Mouse (Mus musculus): ENCODE results near the gene Dcp1b. TPM values are rescaled to one million over a fixed set of nuclear protein-coding genes. Genes with fewer than 3 reads are reported as not detected.
A peak's percentile ranks its signal among the peaks of the same experiment; 100 is the strongest.

The Dcp1b gene
- polyA plus RNA-seq, 1 experiment from 2014 or later = 14.1 TPM

GRCm38 (mm10) chr6:119145109-119145508 is 29.9 kb upstream of the Dcp1b start:
- 74% methylated on average over 4 of the region's 4 CpGs for WGBS
- H3K9me3 ChIP-seq (replicated peaks; ENCODE audit: control insufficient read depth, low read length) = no peaks in the 10 kb centered on the region
- DNase-seq (ENCODE audit: low spot score) = peak; percentile 12
- H3K4me2 ChIP-seq (ENCODE audit: low read length) = no peak overlapping the region
- no peak overlapping the region for H3K9ac ChIP-seq (ENCODE audit: low read length)
- no peaks in the 10 kb centered on the region for H3K4me1 ChIP-seq (ENCODE audit: control insufficient read depth, insufficient read depth, low read length)
- no peaks in the 10 kb centered on the region for H3K27me3 ChIP-seq (replicated peaks; ENCODE audit: control insufficient read depth, insufficient read depth, low read length)
- ATAC-seq = no peak
- no peak overlapping the region for H3K27ac ChIP-seq (ENCODE audit: low read depth, low read length)
- H3K36me3 ChIP-seq (ENCODE audit: control insufficient read depth, insufficient read depth, low read length) = no peaks in the 10 kb centered on the region
- H3K4me3 ChIP-seq (ENCODE audit: low read depth, low read length) = no peak overlapping the region

GRCm38 (mm10) chr6:119165677-119166076 is 9.4 kb upstream of the Dcp1b start:
- H3K27me3 ChIP-seq (replicated peaks; ENCODE audit: control insufficient read depth, insufficient read depth, low read length) = no peaks in the 10 kb centered on the region
- no peak for DNase-seq (ENCODE audit: low spot score)
- H3K4me3 ChIP-seq (ENCODE audit: low read depth, low read length) = no peak overlapping the region
- ATAC-seq = no peak
- H3K9ac ChIP-seq (ENCODE audit: low read length) = no peak overlapping the region
- H3K27ac ChIP-seq (ENCODE audit: low read depth, low read length) = no peak overlapping the region
- H3K36me3 ChIP-seq (ENCODE audit: control insufficient read depth, insufficient read depth, low read length) = no peaks in the 10 kb centered on the region
- H3K4me2 ChIP-seq (ENCODE audit: low read length) = no peak overlapping the region
- H3K9me3 ChIP-seq (replicated peaks; ENCODE audit: control insufficient read depth, low read length) = no peaks in the 10 kb centered on the region
- no peaks in the 10 kb centered on the region for H3K4me1 ChIP-seq (ENCODE audit: control insufficient read depth, insufficient read depth, low read length)

GRCm38 (mm10) chr6:119174307-119175074 is 562 bp upstream of the Dcp1b start:
- Histone ChIP-seq H3K4me3 (ENCODE audit: low read depth, low read length) (peak overlapping the region; percentile 84), H3K9ac (ENCODE audit: low read length) (no peak overlapping the region), H3K27me3 (replicated peaks; ENCODE audit: control insufficient read depth, insufficient read depth, low read length) (no peaks in the 10 kb centered on the region), H3K36me3 (ENCODE audit: control insufficient read depth, insufficient read depth, low read length) (no peaks in the 10 kb centered on the region), H3K9me3 (replicated peaks; ENCODE audit: control insufficient read depth, low read length) (no peaks in the 10 kb centered on the region), H3K4me1 (ENCODE audit: control insufficient read depth, insufficient read depth, low read length) (peaks cover 13% of the 10 kb centered on the region; the same call in 1 of the 2 replicates), H3K27ac (ENCODE audit: low read depth, low read length) (peak overlapping the region; percentile 44), H3K4me2 (ENCODE audit: low read length) (peak overlapping the region; percentile 70)
- no peak for DNase-seq (ENCODE audit: low spot score)
- WGBS = 54% methylated on average over 12 of the region's 12 CpGs
- ATAC-seq = no peak; the same call in 1 of the 2 replicates

- peaks cover 13% of the 10 kb centered on the region; the same call in 1 of the 2 replicates for H3K4me1 ChIP-seq (ENCODE audit: control insufficient read depth, insufficient read depth, low read length)
- H3K4me2 ChIP-seq (ENCODE audit: low read length) = peak overlapping the region; percentile 70
- peak overlapping the region; percentile 93; the same call in 1 of the 2 replicates for H3K9ac ChIP-seq (ENCODE audit: low read length)
- DNase-seq (ENCODE audit: low spot score) = no peak
- no peaks in the 10 kb centered on the region for H3K27me3 ChIP-seq (replicated peaks; ENCODE audit: control insufficient read depth, insufficient read depth, low read length)
- no peak overlapping the region for H3K27ac ChIP-seq (ENCODE audit: low read depth, low read length)
- WGBS = 68% methylated on average over 7 of the region's 7 CpGs
- H3K9me3 ChIP-seq (replicated peaks; ENCODE audit: control insufficient read depth, low read length) = no peaks in the 10 kb centered on the region
- ATAC-seq = no peak
- peaks cover 3% of the 10 kb centered on the region; the same call in 1 of the 2 replicates for H3K36me3 ChIP-seq (ENCODE audit: control insufficient read depth, insufficient read depth, low read length)
- H3K4me3 ChIP-seq (ENCODE audit: low read depth, low read length) = peak overlapping the region; percentile 84
Measured at GRCm38 (mm10) chr6:119176103-119176502, 1.1 kb downstream of the Dcp1b start.

GRCm38 (mm10) chr6:119177101-119177500 is 2.0 kb downstream of the Dcp1b start:
- H3K9ac ChIP-seq (ENCODE audit: low read length) = no peak overlapping the region; the same call in 1 of the 2 replicates
- no peak overlapping the region for H3K4me3 ChIP-seq (ENCODE audit: low read depth, low read length)
- 72% methylated on average over 8 of the region's 8 CpGs for WGBS
- no peak for ATAC-seq
- H3K36me3 ChIP-seq (ENCODE audit: control insufficient read depth, insufficient read depth, low read length) = peaks cover 3% of the 10 kb centered on the region; the same call in 1 of the 2 replicates
- DNase-seq (ENCODE audit: low spot score) = no peak
- no peaks in the 10 kb centered on the region for H3K9me3 ChIP-seq (replicated peaks; ENCODE audit: control insufficient read depth, low read length)
- H3K27me3 ChIP-seq (replicated peaks; ENCODE audit: control insufficient read depth, insufficient read depth, low read length) = no peaks in the 10 kb centered on the region
- peaks cover 13% of the 10 kb centered on the region; the same call in 1 of the 2 replicates for H3K4me1 ChIP-seq (ENCODE audit: control insufficient read depth, insufficient read depth, low read length)
- no peak overlapping the region for H3K4me2 ChIP-seq (ENCODE audit: low read length)
- H3K27ac ChIP-seq (ENCODE audit: low read depth, low read length) = no peak overlapping the region

- H3K27me3 ChIP-seq (replicated peaks; ENCODE audit: control insufficient read depth, insufficient read depth, low read length) = no peaks in the 10 kb centered on the region
- 80% methylated on average over 2 of the region's 2 CpGs for WGBS
- H3K9ac ChIP-seq (ENCODE audit: low read length) = no peak overlapping the region
- no peak overlapping the region for H3K4me3 ChIP-seq (ENCODE audit: low read depth, low read length)
- H3K4me2 ChIP-seq (ENCODE audit: low read length) = no peak overlapping the region
- DNase-seq (ENCODE audit: low spot score) (no peak), ATAC-seq (no peak)
- H3K36me3 ChIP-seq (ENCODE audit: control insufficient read depth, insufficient read depth, low read length) = peaks cover 20% of the 10 kb centered on the region
- no peaks in the 10 kb centered on the region for H3K9me3 ChIP-seq (replicated peaks; ENCODE audit: control insufficient read depth, low read length)
- peaks cover 10% of the 10 kb centered on the region; the same call in 1 of the 2 replicates for H3K4me1 ChIP-seq (ENCODE audit: control insufficient read depth, insufficient read depth, low read length)
- no peak overlapping the region for H3K27ac ChIP-seq (ENCODE audit: low read depth, low read length)
Measured at GRCm38 (mm10) chr6:119180188-119180587, 5.1 kb downstream of the Dcp1b start.

- peaks cover 31% of the 10 kb centered on the region for H3K36me3 ChIP-seq (ENCODE audit: control insufficient read depth, insufficient read depth, low read length)
- no peaks in the 10 kb centered on the region for H3K9me3 ChIP-seq (replicated peaks; ENCODE audit: control insufficient read depth, low read length)
- H3K4me2 ChIP-seq (ENCODE audit: low read length) = no peak overlapping the region
- H3K27me3 ChIP-seq (replicated peaks; ENCODE audit: control insufficient read depth, insufficient read depth, low read length) = no peaks in the 10 kb centered on the region
- WGBS = 90% methylated on average over 9 of the region's 9 CpGs
- no peak overlapping the region for H3K9ac ChIP-seq (ENCODE audit: low read length)
- H3K4me1 ChIP-seq (ENCODE audit: control insufficient read depth, insufficient read depth, low read length) = no peaks in the 10 kb centered on the region
- H3K27ac ChIP-seq (ENCODE audit: low read depth, low read length) = no peak overlapping the region
- ATAC-seq (no peak), DNase-seq (ENCODE audit: low spot score) (no peak)
- H3K4me3 ChIP-seq (ENCODE audit: low read depth, low read length) = no peak overlapping the region
Measured at GRCm38 (mm10) chr6:119182211-119182610, 7.2 kb downstream of the Dcp1b start.

GRCm38 (mm10) chr6:119183781-119184180 is 8.7 kb downstream of the Dcp1b start:
- Histone ChIP-seq H3K9me3 (replicated peaks; ENCODE audit: control insufficient read depth, low read length) (no peaks in the 10 kb centered on the region), H3K4me3 (ENCODE audit: low read depth, low read length) (no peak overlapping the region), H3K4me2 (ENCODE audit: low read length) (no peak overlapping the region), H3K27me3 (replicated peaks; ENCODE audit: control insufficient read depth, insufficient read depth, low read length) (no peaks in the 10 kb centered on the region), H3K36me3 (ENCODE audit: control insufficient read depth, insufficient read depth, low read length) (peaks cover 34% of the 10 kb centered on the region), H3K9ac (ENCODE audit: low read length) (no peak overlapping the region), H3K4me1 (ENCODE audit: control insufficient read depth, insufficient read depth, low read length) (no peaks in the 10 kb centered on the region), H3K27ac (ENCODE audit: low read depth, low read length) (no peak overlapping the region)
- 25% methylated on average over 3 of the region's 3 CpGs for WGBS
- ATAC-seq (no peak), DNase-seq (ENCODE audit: low spot score) (no peak)

- ATAC-seq (no peak), DNase-seq (ENCODE audit: low spot score) (peak; percentile 33)
- Histone ChIP-seq H3K36me3 (ENCODE audit: control insufficient read depth, insufficient read depth, low read length) (peaks cover 57% of the 10 kb centered on the region), H3K4me1 (ENCODE audit: control insufficient read depth, insufficient read depth, low read length) (no peaks in the 10 kb centered on the region), H3K27ac (ENCODE audit: low read depth, low read length) (no peak overlapping the region), H3K4me3 (ENCODE audit: low read depth, low read length) (no peak overlapping the region), H3K27me3 (replicated peaks; ENCODE audit: control insufficient read depth, insufficient read depth, low read length) (no peaks in the 10 kb centered on the region), H3K9ac (ENCODE audit: low read length) (no peak overlapping the region), H3K4me2 (ENCODE audit: low read length) (no peak overlapping the region), H3K9me3 (replicated peaks; ENCODE audit: control insufficient read depth, low read length) (no peaks in the 10 kb centered on the region)
- 65% methylated on average over 8 of the region's 8 CpGs for WGBS
Measured at GRCm38 (mm10) chr6:119186658-119187057, 11.6 kb downstream of the Dcp1b start.

Measured in forebrain, embryonic 14.5 days (tissue).